Mouse (Mus musculus): ENCODE measurements at regions not wholly inside any gene's neighbourhood (a gene's known extent, or its start where the extent isn't known, plus 50 kb on each side); places are given as distances from the start of the nearest gene placed in this dataset.

- Histone ChIP-seq H3K4me2 (replicated peaks; ENCODE audit: low read depth) (no peak overlapping the region), H3K36me3 (ENCODE audit: control insufficient read depth, insufficient read depth) (no peaks in the 10 kb centered on the region), H3K27ac (ENCODE audit: low read depth, low read length) (no peak overlapping the region), H3K4me3 (ENCODE audit: low read depth, low read length) (no peak overlapping the region), H3K27me3 (replicated peaks; ENCODE audit: control insufficient read depth, insufficient read depth, low read length) (no peaks in the 10 kb centered on the region; the same call in 1 of the 2 replicates), H3K9me3 (ENCODE audit: control insufficient read depth) (no peaks in the 10 kb centered on the region), H3K4me1 (replicated peaks; ENCODE audit: control insufficient read depth, insufficient read depth, low read length) (no peaks in the 10 kb centered on the region), H3K9ac (ENCODE audit: low read depth, low read length) (no peak overlapping the region)
- no peak for TF ChIP-seq CTCF (IDR thresholded peaks at IDR 0.05; ENCODE audit: low read depth)
- no peak for ATAC-seq
- WGBS = 66% methylated on average over 3 of the region's 3 CpGs
Measured at GRCm38 (mm10) chrX:99271908-99272307, 136.0 kb downstream of the Efnb1 start.

DNA sequence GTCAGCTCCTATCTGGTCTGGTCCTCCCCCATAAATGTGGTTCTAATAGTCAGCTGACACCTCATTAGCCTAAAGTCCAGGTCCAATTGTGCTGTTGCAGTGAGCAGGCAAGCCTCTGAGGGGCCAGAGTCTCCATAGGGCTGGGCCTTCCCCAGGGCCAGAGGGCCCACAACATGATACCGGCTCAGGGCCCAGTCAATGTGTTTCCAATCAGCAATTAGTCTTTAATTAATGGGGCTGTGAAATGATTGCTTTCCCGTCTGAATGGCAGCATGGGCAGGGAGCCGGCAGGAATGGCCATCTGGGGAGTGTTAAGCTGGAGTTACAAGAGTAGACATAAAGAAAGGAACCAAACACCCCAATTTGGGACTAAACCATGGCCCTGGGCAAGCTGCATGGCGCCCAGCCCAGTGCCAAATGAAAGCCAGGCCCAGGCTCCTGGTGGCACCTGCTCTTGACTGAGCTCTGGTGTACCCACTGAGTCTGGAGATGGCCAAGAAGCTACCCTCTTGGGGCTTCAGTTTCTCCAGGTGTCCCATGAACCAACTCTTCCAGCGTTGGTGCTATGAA is 113.2 kb downstream of the Efnb1 start:
- Histone ChIP-seq H3K4me2 (replicated peaks; ENCODE audit: low read depth) (no peak overlapping the region), H3K4me3 (ENCODE audit: low read depth, low read length) (no peak overlapping the region), H3K27me3 (replicated peaks; ENCODE audit: control insufficient read depth, insufficient read depth, low read length) (no peaks in the 10 kb centered on the region; the same call in 1 of the 2 replicates), H3K27ac (ENCODE audit: low read depth, low read length) (no peak overlapping the region), H3K9me3 (ENCODE audit: control insufficient read depth) (no peaks in the 10 kb centered on the region), H3K4me1 (replicated peaks; ENCODE audit: control insufficient read depth, insufficient read depth, low read length) (no peaks in the 10 kb centered on the region), H3K9ac (ENCODE audit: low read depth, low read length) (no peak overlapping the region), H3K36me3 (ENCODE audit: control insufficient read depth, insufficient read depth) (no peaks in the 10 kb centered on the region)
- 73% methylated on average over 5 of the region's 5 CpGs for whole genome bisulfite sequencing
- no peak for ATAC-seq
- TF ChIP-seq CTCF (IDR thresholded peaks at IDR 0.05; ENCODE audit: low read depth) = no peak

GRCm38 (mm10) chrX:99248181-99248580 is 112.3 kb downstream of the Efnb1 start:
- Histone ChIP-seq H3K9ac (ENCODE audit: low read depth, low read length) (no peak overlapping the region), H3K27ac (ENCODE audit: low read depth, low read length) (no peak overlapping the region), H3K27me3 (replicated peaks; ENCODE audit: control insufficient read depth, insufficient read depth, low read length) (no peaks in the 10 kb centered on the region; the same call in 1 of the 2 replicates), H3K36me3 (ENCODE audit: control insufficient read depth, insufficient read depth) (no peaks in the 10 kb centered on the region), H3K4me2 (replicated peaks; ENCODE audit: low read depth) (no peak overlapping the region), H3K9me3 (ENCODE audit: control insufficient read depth) (no peaks in the 10 kb centered on the region), H3K4me1 (replicated peaks; ENCODE audit: control insufficient read depth, insufficient read depth, low read length) (no peaks in the 10 kb centered on the region), H3K4me3 (ENCODE audit: low read depth, low read length) (no peak overlapping the region)
- TF ChIP-seq CTCF (IDR thresholded peaks at IDR 0.05; ENCODE audit: low read depth) = no peak
- WGBS = 87% methylated on average over 5 of the region's 5 CpGs
- no peak for ATAC-seq

GRCm38 (mm10) chrX:99246704-99247103 is 110.8 kb downstream of the Efnb1 start:
- no peak overlapping the region for H3K4me2 ChIP-seq (replicated peaks; ENCODE audit: low read depth)
- no peak for ATAC-seq
- 69% methylated on average over 2 of the region's 2 CpGs for WGBS

GRCm38 (mm10) chrX:99246051-99246450 is 110.1 kb downstream of the Efnb1 start:
- no peak overlapping the region for H3K4me2 ChIP-seq (replicated peaks; ENCODE audit: low read depth)
- no peak for ATAC-seq
- no peaks in the 10 kb centered on the region for H3K9me3 ChIP-seq (ENCODE audit: control insufficient read depth)
- no peak overlapping the region for H3K9ac ChIP-seq (ENCODE audit: low read depth, low read length)
- H3K27ac ChIP-seq (ENCODE audit: low read depth, low read length) = no peak overlapping the region
- WGBS = 83% methylated on average over 8 of the region's 8 CpGs
- no peaks in the 10 kb centered on the region for H3K36me3 ChIP-seq (ENCODE audit: control insufficient read depth, insufficient read depth)
- no peaks in the 10 kb centered on the region; the same call in 1 of the 2 replicates for H3K4me1 ChIP-seq (replicated peaks; ENCODE audit: control insufficient read depth, insufficient read depth, low read length)
- H3K4me3 ChIP-seq (ENCODE audit: low read depth, low read length) = no peak overlapping the region
- no peak for TF ChIP-seq CTCF (IDR thresholded peaks at IDR 0.05; ENCODE audit: low read depth)
- H3K27me3 ChIP-seq (replicated peaks; ENCODE audit: control insufficient read depth, insufficient read depth, low read length) = no peaks in the 10 kb centered on the region; the same call in 1 of the 2 replicates

More at GRCm38 (mm10) chrX:99246704-99247103, 110.8 kb downstream of the Efnb1 start:
- Histone ChIP-seq H3K9me3 (ENCODE audit: control insufficient read depth) (no peaks in the 10 kb centered on the region), H3K9ac (ENCODE audit: low read depth, low read length) (no peak overlapping the region), H3K36me3 (ENCODE audit: control insufficient read depth, insufficient read depth) (no peaks in the 10 kb centered on the region), H3K27me3 (replicated peaks; ENCODE audit: control insufficient read depth, insufficient read depth, low read length) (no peaks in the 10 kb centered on the region; the same call in 1 of the 2 replicates), H3K4me1 (replicated peaks; ENCODE audit: control insufficient read depth, insufficient read depth, low read length) (no peaks in the 10 kb centered on the region; the same call in 1 of the 2 replicates), H3K4me3 (ENCODE audit: low read depth, low read length) (no peak overlapping the region), H3K27ac (ENCODE audit: low read depth, low read length) (no peak overlapping the region)
- no peak for TF ChIP-seq CTCF (IDR thresholded peaks at IDR 0.05; ENCODE audit: low read depth)

DNA sequence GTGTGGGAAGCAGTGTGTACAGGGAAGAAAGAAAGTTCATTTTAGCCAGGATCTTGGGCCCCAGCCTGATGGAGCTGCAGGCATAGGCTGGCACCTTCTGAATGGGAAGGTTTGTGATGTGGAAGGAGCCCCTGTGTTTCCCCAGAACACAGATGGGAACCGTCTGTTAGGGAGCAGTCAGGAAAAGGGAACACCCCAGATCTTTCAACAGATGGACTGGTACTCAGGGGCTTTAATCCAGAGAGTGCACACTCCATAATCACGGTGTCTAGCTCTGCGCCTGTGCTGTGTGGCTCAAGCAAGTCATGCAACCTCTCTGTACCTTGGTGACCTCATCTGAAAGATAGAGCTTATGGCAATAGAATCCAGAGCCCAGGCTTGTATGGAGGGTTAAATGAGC is 109.6 kb downstream of the Efnb1 start:
- no peaks in the 10 kb centered on the region for H3K36me3 ChIP-seq (ENCODE audit: control insufficient read depth, insufficient read depth)
- no peak for ATAC-seq
- H3K9me3 ChIP-seq (ENCODE audit: control insufficient read depth) = no peaks in the 10 kb centered on the region
- H3K4me3 ChIP-seq (ENCODE audit: low read depth, low read length) = no peak overlapping the region
- TF ChIP-seq CTCF (IDR thresholded peaks at IDR 0.05; ENCODE audit: low read depth) = no peak
- H3K4me2 ChIP-seq (replicated peaks; ENCODE audit: low read depth) = no peak overlapping the region
- H3K9ac ChIP-seq (ENCODE audit: low read depth, low read length) = no peak overlapping the region
- 88% methylated on average over 3 of the region's 3 CpGs for WGBS
- no peaks in the 10 kb centered on the region; the same call in 1 of the 2 replicates for H3K4me1 ChIP-seq (replicated peaks; ENCODE audit: control insufficient read depth, insufficient read depth, low read length)
- no peak overlapping the region for H3K27ac ChIP-seq (ENCODE audit: low read depth, low read length)
- no peaks in the 10 kb centered on the region; the same call in 1 of the 2 replicates for H3K27me3 ChIP-seq (replicated peaks; ENCODE audit: control insufficient read depth, insufficient read depth, low read length)
